In genomic region chr6:114347831-114348754, GRCm38 (mm10) we compare ENCODE assay signal across 9 mouse cellular contexts. TPM values are rescaled to one million over a fixed set of nuclear protein-coding genes. Genes with fewer than 3 reads are reported as not detected.
A peak's percentile ranks its signal among the peaks of the same experiment; 100 is the strongest.
DNase-seq lines count a peak whose midpoint lies in the region; ATAC-seq lines count a peak whose summit lies in the region.
"Had no signal": no experiment of that assay in that cellular context is flagged by ENCODE, and none has a peak within 500 bp of the region (broad histone marks: within the 10 kb centered on the region; RNA-seq: fewer than 3 reads in every experiment).

No protein-coding gene starts in this region.

- H3K9ac ChIP-seq in kidney, embryonic 15.5 days = no peak overlapping the region
- no peak overlapping the region for H3K9ac ChIP-seq in forebrain, embryonic 13.5 days
- H3K9ac ChIP-seq: limb, embryonic 13.5 days had no signal

- peaks cover 12% of the 10 kb centered on the region for H3K4me1 ChIP-seq in kidney, embryonic 15.5 days
- peaks cover 8% of the 10 kb centered on the region for H3K4me1 ChIP-seq in forebrain, embryonic 13.5 days
- H3K4me1 ChIP-seq: limb, embryonic 13.5 days had no signal

- H3K4me3 ChIP-seq in kidney, embryonic 15.5 days (replicated peaks) = no peak overlapping the region
- H3K4me3 ChIP-seq in forebrain, embryonic 13.5 days = no peak overlapping the region
- H3K4me3 ChIP-seq: limb, embryonic 13.5 days had no signal

- WGBS in kidney, embryonic 15.5 days = 38% methylated on average over 13 of the region's 13 CpGs
- WGBS in forebrain, embryonic 13.5 days = 47% methylated on average over 13 of the region's 13 CpGs

- H3K36me3 ChIP-seq in kidney, embryonic 15.5 days = no peaks in the 10 kb centered on the region
- no peaks in the 10 kb centered on the region for H3K36me3 ChIP-seq in forebrain, embryonic 13.5 days (ENCODE audit: poor library complexity, severe bottlenecking)
- H3K36me3 ChIP-seq: limb, embryonic 13.5 days had no signal

- ATAC-seq in kidney, embryonic 15.5 days (replicated peaks; ENCODE audit: low FRiP score) = peak; percentile 87
- ATAC-seq in forebrain, embryonic 13.5 days = peak; percentile 54; the same call in 1 of the 2 replicates

- no peaks in the 10 kb centered on the region for H3K9me3 ChIP-seq in kidney, embryonic 15.5 days (replicated peaks)
- no peaks in the 10 kb centered on the region for H3K9me3 ChIP-seq in forebrain, embryonic 13.5 days (replicated peaks)
- H3K9me3 ChIP-seq: limb, embryonic 13.5 days had no signal

- H3K4me2 ChIP-seq in kidney, embryonic 15.5 days = no peak overlapping the region
- no peak overlapping the region for H3K4me2 ChIP-seq in forebrain, embryonic 13.5 days
- H3K4me2 ChIP-seq: limb, embryonic 13.5 days had no signal

- DNase-seq in kidney, postnatal 25 days = no peak
- peak; percentile 38 to 51 for DNase-seq in layer of hippocampus, postnatal 10 days (ENCODE audit: low spot score in 2 of 2)
- DNase-seq in ovary, postnatal 36 days (ENCODE audit: low spot score) = peak; percentile 18
- no peak for DNase-seq in spleen, postnatal 10 days (ENCODE audit: low spot score in 2 of 2)
- no peak for DNase-seq in cerebellum, adult 11-12 months
- no peak for DNase-seq in gastrocnemius, adult 18-20 months (ENCODE audit: low spot score)

- peaks cover 14% of the 10 kb centered on the region for H3K27me3 ChIP-seq in kidney, embryonic 15.5 days
- H3K27me3 ChIP-seq in forebrain, embryonic 13.5 days = peaks cover 9% of the 10 kb centered on the region; the same call in 1 of the 2 replicates

- no peak overlapping the region for H3K27ac ChIP-seq in kidney, embryonic 15.5 days
- no peak overlapping the region for H3K27ac ChIP-seq in forebrain, embryonic 13.5 days
- H3K27ac ChIP-seq: limb, embryonic 13.5 days had no signal

RNA-seq across cellular contexts. Expression of gene Hrh1, which starts 49.6 kb away (rescaled TPM):
- 0.21 and 0.28 TPM in 2 replicates for polyA plus RNA-seq in kidney, embryonic 15.5 days (2015; fragmentation: Nextera tagmentation; extraction: Ambion mirVana)
- polyA plus RNA-seq in forebrain, embryonic 13.5 days (2015; fragmentation: Nextera tagmentation; extraction: Ambion mirVana) = 0.41 and 0.55 TPM in 2 replicates
- 1 to 10 TPM; 3.7 to 5.9 TPM for total RNA-seq in layer of hippocampus, postnatal 10 days (2021)
- total RNA-seq in gastrocnemius, adult 18-20 months (2021) = under 1 TPM; 0.38 to 0.41 TPM

Comparison
In these comparisons a context has a peak if more than half of its experiments do, and no peak if none do; other contexts are left out.
1. DNase-seq: peak in layer of hippocampus, postnatal 10 days (2 of 2) and ovary, postnatal 36 days (single experiment); none in kidney, postnatal 25 days (0 of 2), spleen, postnatal 10 days (0 of 2), cerebellum, adult 11-12 months (single experiment) and gastrocnemius, adult 18-20 months (single experiment).